In genomic region chr4:90437375-90438190, GRCm38 (mm10) we compare ENCODE assay signal across 11 mouse cellular contexts.
DNase-seq lines count a peak whose midpoint lies in the region; ATAC-seq and TF ChIP-seq lines count a peak whose summit lies in the region.
"Had no signal": no experiment of that assay in that cellular context is flagged by ENCODE, and none has a peak within 500 bp of the region (broad histone marks: within the 10 kb centered on the region; RNA-seq: fewer than 3 reads in every experiment).

No protein-coding gene starts in this region.

- no peak overlapping the region for H3K9ac ChIP-seq in neural tube, embryonic 15.5 days (replicated peaks)
- no peak overlapping the region for H3K9ac ChIP-seq in stomach, postnatal 0 days (ENCODE audit: low read length)

- no peaks in the 10 kb centered on the region for H3K9me3 ChIP-seq in neural tube, embryonic 15.5 days (replicated peaks)
- H3K9me3 ChIP-seq in stomach, postnatal 0 days (ENCODE audit: control insufficient read depth, low read length) = no peaks in the 10 kb centered on the region
- H3K9me3 ChIP-seq: embryonic facial prominence, embryonic 10.5 days; limb, embryonic 10.5 days had no signal

- peak overlapping the region; percentile 21; the same call in 1 of the 2 replicates for H3K4me3 ChIP-seq in neural tube, embryonic 15.5 days (replicated peaks)
- H3K4me3 ChIP-seq in stomach, postnatal 0 days (ENCODE audit: low read depth, low read length) = no peak overlapping the region
- H3K4me3 ChIP-seq: embryonic facial prominence, embryonic 10.5 days; limb, embryonic 10.5 days had no signal

- peak; percentile 9 to 15 for DNase-seq in cerebellum, postnatal 25 days
- DNase-seq in cerebellum, adult 11-12 months = no peak
- peak; percentile 9 to 35 for DNase-seq in frontal cortex, postnatal 36 days (ENCODE audit: low spot score in 2 of 2)
- DNase-seq in layer of hippocampus, postnatal 36 days = peak; percentile 47 to 57
- DNase-seq in stomach, postnatal 0 days (ENCODE audit: low spot score) = no peak
- no peak for DNase-seq in spleen, postnatal 36 days (ENCODE audit: low spot score in 2 of 2)
- DNase-seq: gastrocnemius, postnatal 36 days had no signal

- peak overlapping the region; percentile 54; the same call in 1 of the 2 replicates for H3K27ac ChIP-seq in neural tube, embryonic 15.5 days (replicated peaks)
- no peak overlapping the region for H3K27ac ChIP-seq in stomach, postnatal 0 days (replicated peaks)
- H3K27ac ChIP-seq: embryonic facial prominence, embryonic 10.5 days; limb, embryonic 10.5 days had no signal

- H3K4me1 ChIP-seq in neural tube, embryonic 15.5 days = peaks cover 11% of the 10 kb centered on the region
- H3K4me1 ChIP-seq in stomach, postnatal 0 days (replicated peaks; ENCODE audit: control insufficient read depth, insufficient read depth) = no peaks in the 10 kb centered on the region
- H3K4me1 ChIP-seq: embryonic facial prominence, embryonic 10.5 days; limb, embryonic 10.5 days had no signal

- no peak for TF ChIP-seq CTCF in stomach, postnatal 0 days (IDR thresholded peaks at IDR 0.05; ENCODE audit: low read depth)

- peak; percentile 98 for ATAC-seq in neural tube, embryonic 15.5 days (ENCODE audit: low FRiP score)
- ATAC-seq in stomach, postnatal 0 days (ENCODE audit: low FRiP score, low TSS enrichment) = no peak
- no peak for ATAC-seq in activated CD4-positive, CD25-positive, alpha-beta regulatory T cell, adult 4 months

- no peak for TF ChIP-seq EP300 in stomach, postnatal 0 days (optimal IDR thresholded peaks at IDR 0.05)

- no peaks in the 10 kb centered on the region for H3K36me3 ChIP-seq in neural tube, embryonic 15.5 days
- H3K36me3 ChIP-seq in stomach, postnatal 0 days (ENCODE audit: control insufficient read depth, insufficient read depth, low read length) = no peaks in the 10 kb centered on the region
- H3K36me3 ChIP-seq: embryonic facial prominence, embryonic 10.5 days; limb, embryonic 10.5 days had no signal

- no peaks in the 10 kb centered on the region for H3K27me3 ChIP-seq in neural tube, embryonic 15.5 days (replicated peaks)
- H3K27me3 ChIP-seq in stomach, postnatal 0 days (ENCODE audit: control insufficient read depth, insufficient read depth, low read length) = no peaks in the 10 kb centered on the region

- WGBS in neural tube, embryonic 15.5 days = 27% methylated on average over 7 of the region's 7 CpGs
- whole genome bisulfite sequencing in stomach, postnatal 0 days = 71% methylated on average over 7 of the region's 7 CpGs

- peak overlapping the region; percentile 44 for H3K4me2 ChIP-seq in neural tube, embryonic 15.5 days
- H3K4me2 ChIP-seq in stomach, postnatal 0 days (replicated peaks; ENCODE audit: low read depth) = no peak overlapping the region

Comparison
In these comparisons a context has a peak if more than half of its experiments do, and no peak if none do; other contexts are left out.
1. DNase-seq: peak in cerebellum, postnatal 25 days (2 of 2), frontal cortex, postnatal 36 days (2 of 2) and layer of hippocampus, postnatal 36 days (2 of 2); none in cerebellum, adult 11-12 months (single experiment), stomach, postnatal 0 days (single experiment) and spleen, postnatal 36 days (0 of 2).